Mouse (Mus musculus) intestine, embryonic 15.5 days (tissue): Measurements from ENCODE around the gene Pitx1. TPM values are rescaled to one million over a fixed set of nuclear protein-coding genes. Genes with fewer than 3 reads are reported as not detected.

Source experiments
- ATAC-seq: fragments of 200-750 bp; cut with Nextera tagmentation; 2 replicates; pipeline ENCODE4 v1.8.0; 2017; ENCODE audit warnings: moderate TSS enrichment, moderate library complexity
- H3K27ac ChIP-seq: fragments of 300-500 bp; sonication (generic); 2 replicates; pipeline ENCODE4 v1.5.1; 2015; ENCODE audit warnings: mild to moderate bottlenecking, inconsistent platforms
- H3K27me3 ChIP-seq: fragments of 300-500 bp; sonication (generic); replicated peaks from 2 replicates; pipeline ENCODE4 v1.6.1; 2015; ENCODE audit warnings: inconsistent platforms
- H3K36me3 ChIP-seq: fragments of 300-500 bp; sonication (generic); 2 replicates; pipeline ENCODE4 v1.6.1; 2015; ENCODE audit warnings: inconsistent platforms
- H3K4me1 ChIP-seq: fragments of 300-500 bp; sonication (generic); replicated peaks from 2 replicates; pipeline ENCODE4 v1.6.1; 2015; ENCODE audit warnings: inconsistent platforms
- H3K4me2 ChIP-seq: fragments of 300-500 bp; sonication (generic); replicated peaks from 2 replicates; pipeline ENCODE4 v1.6.1; 2015; ENCODE audit warnings: mild to moderate bottlenecking, inconsistent platforms
- H3K4me3 ChIP-seq: fragments of 300-500 bp; sonication (generic); replicated peaks from 2 replicates; pipeline ENCODE4 v1.5.1; 2015; ENCODE audit warnings: inconsistent platforms
- H3K9ac ChIP-seq: fragments of 300-500 bp; sonication (generic); 2 replicates; pipeline ENCODE4 v1.6.1; 2015; ENCODE audit warnings: inconsistent platforms
- H3K9me3 ChIP-seq: fragments of 300-500 bp; sonication (generic); 2 replicates; pipeline ENCODE4 v1.6.1; 2016; ENCODE audit warnings: inconsistent platforms
- WGBS: fragments of 180-500 bp; shearing (Covaris S2); methylation state at CpG from one replicate; pipeline ENCODE4 v1.1.7; 2015; 5-methylcytosine and 5-hydroxymethylcytosine counted together
- polyA plus RNA-seq: library from polyadenylated mRNA; unstranded; fragments of >200 nt; fragmentation: Nextera tagmentation; extraction: Ambion mirVana; gene quantifications from 2 replicates; pipeline ENCODE4 v1.2.1, GENCODE M21; 2015

The Pitx1 gene
- 15.2 and 18.4 TPM in 2 replicates for polyA plus RNA-seq

DNA sequence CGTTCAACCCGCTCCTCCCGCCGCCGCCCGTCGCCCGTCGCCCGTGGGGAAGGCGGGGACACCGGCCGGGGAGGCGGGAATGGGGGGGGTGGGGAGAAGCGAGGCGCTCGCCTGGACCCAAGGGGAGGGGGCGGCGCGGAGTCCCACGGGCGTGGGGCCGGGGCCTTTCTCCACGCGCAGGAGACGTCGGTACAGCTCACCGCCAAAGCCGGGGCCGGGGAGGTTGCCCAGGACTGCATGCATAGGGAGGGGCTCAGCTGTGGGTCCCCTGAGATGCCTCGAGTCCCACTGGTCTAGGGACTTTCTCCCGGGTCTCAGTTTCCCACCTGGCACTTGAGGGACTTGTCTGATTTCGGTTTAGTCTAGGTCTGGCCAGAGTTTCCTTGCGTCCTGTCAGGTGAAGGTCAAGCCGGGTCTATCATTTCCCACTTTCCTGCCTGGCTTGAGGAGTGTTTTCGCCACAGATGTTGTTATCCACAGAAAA lies at the start of gene Pitx1:
Gene Pitx1 (minus strand): TSS at position 51 of the 484 bp plus-strand sequence.
- H3K9ac ChIP-seq, result peak within 1 kb of the TSS; percentile 34

DNA sequence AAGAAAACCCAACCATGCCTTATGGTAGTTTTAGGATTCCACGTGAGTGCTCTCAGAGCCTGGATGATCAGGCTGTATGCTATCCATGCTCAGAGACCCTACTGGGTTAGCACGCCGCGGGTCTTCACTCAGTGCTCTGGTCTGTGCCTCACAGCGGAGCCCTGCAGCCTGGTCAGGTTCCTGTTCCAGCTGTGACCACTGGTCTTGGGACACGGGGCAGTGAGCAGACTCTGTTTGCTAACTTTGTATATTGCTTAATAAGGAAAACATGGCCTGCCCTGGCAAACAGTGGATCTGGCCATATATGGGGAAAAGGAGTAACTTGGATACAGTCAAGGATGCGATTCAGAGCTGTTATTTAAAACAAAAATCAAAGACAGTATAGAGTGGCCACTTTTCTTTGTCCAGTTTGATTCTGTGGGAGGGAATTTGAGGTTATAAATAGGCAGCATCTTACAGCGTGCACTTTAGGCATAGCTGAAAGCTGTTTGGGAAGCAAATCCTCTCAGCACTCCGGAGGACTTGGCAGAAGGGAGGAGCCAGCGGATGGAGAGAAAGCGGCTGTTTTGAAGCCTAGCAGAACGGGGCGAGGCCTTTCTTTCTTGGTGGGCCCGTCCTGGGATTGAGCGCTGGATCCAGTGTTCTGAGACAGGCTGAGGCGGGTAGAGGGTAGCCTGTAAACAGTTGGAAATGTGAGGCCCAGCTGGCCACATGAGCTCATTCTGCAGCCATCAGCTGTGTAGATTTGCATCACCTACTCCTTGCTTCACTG lies 45.6 kb upstream of the Pitx1 start:
- Histone ChIP-seq H3K9ac (no peak overlapping the region), H3K36me3 (no peaks in the 10 kb centered on the region), H3K4me2 (no peak overlapping the region), H3K9me3 (no peaks in the 10 kb centered on the region), H3K27ac (peak overlapping the region; percentile 49), H3K4me1 (peaks cover 4% of the 10 kb centered on the region), H3K27me3 (no peaks in the 10 kb centered on the region), H3K4me3 (no peak overlapping the region)
- ATAC-seq, result peak; percentile 41
- WGBS, result 49% methylated on average over 16 of the region's 16 CpGs

More for the DNA sequence above, at the start of gene Pitx1:
- Histone ChIP-seq H3K27ac (no peak within 1 kb of the TSS), H3K9me3 (no peaks in the 10 kb centered on the region), H3K36me3 (no peaks in the 10 kb centered on the region), H3K4me2 (peak within 1 kb of the TSS; percentile 64), H3K4me3 (peak within 1 kb of the TSS; percentile 29), H3K27me3 (peaks cover 92% of the 10 kb centered on the region), H3K4me1 (peaks cover 13% of the 10 kb centered on the region; the same call in 1 of the 2 replicates)
- 3% methylated on average over 36 of the region's 36 CpGs for WGBS
- ATAC-seq, result no peak

DNA sequence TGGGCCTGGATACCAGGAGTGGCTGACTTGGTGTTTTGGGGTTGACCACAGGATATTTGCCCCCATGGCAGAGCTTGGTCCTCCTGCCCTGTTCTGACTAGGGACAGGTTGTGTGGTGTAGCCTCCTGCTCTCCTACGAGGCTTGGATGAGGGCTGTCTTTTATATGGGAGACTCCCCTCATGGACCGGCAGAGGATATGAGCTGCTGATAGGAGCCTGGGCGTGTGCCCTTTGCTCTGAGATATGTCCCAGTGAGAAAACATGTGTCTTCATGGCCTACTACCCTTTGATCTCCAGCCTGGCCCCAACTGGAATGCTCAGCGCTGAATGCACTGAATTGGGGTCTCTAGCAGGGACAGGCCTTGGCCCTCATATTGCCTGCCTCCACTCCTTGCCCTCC lies 42.4 kb upstream of the Pitx1 start:
- ATAC-seq, result peak; percentile 69
- Histone ChIP-seq H3K9me3 (no peaks in the 10 kb centered on the region), H3K27me3 (no peaks in the 10 kb centered on the region), H3K9ac (no peak overlapping the region), H3K4me2 (no peak overlapping the region), H3K4me3 (no peak overlapping the region), H3K36me3 (no peaks in the 10 kb centered on the region), H3K4me1 (peaks cover 4% of the 10 kb centered on the region), H3K27ac (no peak overlapping the region)
- WGBS, result 66% methylated on average over 4 of the region's 4 CpGs

- H3K4me2 ChIP-seq, result no peak overlapping the region
- no peak for ATAC-seq
- WGBS, result 75% methylated on average over 7 of the region's 7 CpGs
- no peak overlapping the region for H3K27ac ChIP-seq
- no peaks in the 10 kb centered on the region for H3K9me3 ChIP-seq
- no peaks in the 10 kb centered on the region for H3K27me3 ChIP-seq
- H3K9ac ChIP-seq, result no peak overlapping the region
- H3K4me1 ChIP-seq, result peaks cover 7% of the 10 kb centered on the region; the same call in 1 of the 2 replicates
- H3K36me3 ChIP-seq, result no peaks in the 10 kb centered on the region
- H3K4me3 ChIP-seq, result no peak overlapping the region
Observed at GRCm38 (mm10) chr13:55871410-55871809, 35.4 kb upstream of the Pitx1 start.

- Histone ChIP-seq H3K9me3 (no peaks in the 10 kb centered on the region), H3K4me2 (no peak overlapping the region), H3K27me3 (no peaks in the 10 kb centered on the region), H3K9ac (no peak overlapping the region), H3K4me1 (peaks cover 7% of the 10 kb centered on the region; the same call in 1 of the 2 replicates), H3K4me3 (no peak overlapping the region), H3K36me3 (no peaks in the 10 kb centered on the region), H3K27ac (no peak overlapping the region)
- no peak for ATAC-seq
- WGBS, result 100% methylated on average over 1 of the region's 1 CpGs
Observed at GRCm38 (mm10) chr13:55870001-55870400, 34.0 kb upstream of the Pitx1 start.

DNA sequence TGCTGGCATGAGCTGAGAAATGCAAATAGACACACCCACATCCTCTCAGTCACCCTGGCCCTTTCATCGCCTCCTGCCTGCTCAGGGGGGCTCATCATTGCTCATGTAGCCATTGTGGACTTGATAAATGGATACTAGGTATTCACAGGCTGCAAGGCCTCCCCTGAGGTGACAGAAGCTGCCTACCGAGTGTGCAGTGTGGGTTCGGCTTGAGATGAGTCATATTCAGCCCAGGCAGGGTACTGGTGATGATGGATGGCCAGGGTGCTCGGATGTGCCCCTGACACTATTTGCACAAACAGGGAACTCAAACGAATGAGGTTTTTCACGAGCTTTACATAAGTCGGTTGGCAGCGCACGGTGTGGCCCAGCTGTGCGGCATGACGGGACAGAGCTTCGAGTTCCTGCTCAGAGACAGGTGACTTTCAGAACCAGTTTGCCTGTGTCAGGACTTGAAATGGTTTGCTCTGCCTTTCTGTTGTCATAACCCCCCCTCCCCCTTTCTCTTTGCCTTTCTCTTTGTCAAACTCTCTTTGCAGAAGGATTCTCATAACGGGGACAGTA lies 31.6 kb upstream of the Pitx1 start:
- ATAC-seq, result no peak
- no peaks in the 10 kb centered on the region for H3K27me3 ChIP-seq
- no peak overlapping the region for H3K27ac ChIP-seq
- peaks cover 7% of the 10 kb centered on the region; the same call in 1 of the 2 replicates for H3K4me1 ChIP-seq
- H3K4me2 ChIP-seq, result no peak overlapping the region
- H3K9me3 ChIP-seq, result no peaks in the 10 kb centered on the region
- WGBS, result 44% methylated on average over 13 of the region's 13 CpGs
- H3K9ac ChIP-seq, result no peak overlapping the region
- no peak overlapping the region for H3K4me3 ChIP-seq
- no peaks in the 10 kb centered on the region for H3K36me3 ChIP-seq

GRCm38 (mm10) chr13:55860483-55860882 lies 24.5 kb upstream of the Pitx1 start:
- H3K9ac ChIP-seq, result no peak overlapping the region
- 73% methylated on average over 10 of the region's 10 CpGs for WGBS
- peak; percentile 43; the same call in 1 of the 2 replicates for ATAC-seq
- no peak overlapping the region for H3K4me3 ChIP-seq
- H3K9me3 ChIP-seq, result no peaks in the 10 kb centered on the region
- no peaks in the 10 kb centered on the region for H3K36me3 ChIP-seq
- H3K27ac ChIP-seq, result no peak overlapping the region
- no peak overlapping the region for H3K4me2 ChIP-seq
- H3K4me1 ChIP-seq, result 0 out of 2 replicates have a peak, but pooled peaks cover 4% of the 10 kb centered on the region
- peaks cover 6% of the 10 kb centered on the region; the same call in 1 of the 2 replicates for H3K27me3 ChIP-seq

DNA sequence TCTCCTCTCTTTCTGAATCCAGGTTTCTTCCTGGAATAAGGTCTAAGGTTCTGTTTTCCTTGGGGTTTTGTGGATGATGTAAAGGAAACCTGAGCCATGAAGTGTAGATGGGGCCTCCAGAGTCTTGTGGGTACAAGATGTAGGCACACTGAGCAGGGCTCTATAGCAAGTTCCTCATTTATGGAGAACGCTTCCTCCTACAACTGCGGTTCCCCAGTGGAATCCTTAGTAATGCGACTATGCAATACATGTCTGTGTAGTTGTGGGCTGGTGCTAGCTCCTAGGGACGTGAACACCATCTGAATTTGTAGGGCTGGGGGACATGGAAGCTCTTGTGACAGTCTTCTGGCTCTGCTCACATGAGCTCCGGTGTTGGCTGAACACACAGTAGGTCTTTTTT lies 22.5 kb upstream of the Pitx1 start:
- no peak for ATAC-seq
- Histone ChIP-seq H3K36me3 (no peaks in the 10 kb centered on the region), H3K27ac (no peak overlapping the region), H3K27me3 (peaks cover 8% of the 10 kb centered on the region; the same call in 1 of the 2 replicates), H3K4me1 (0 out of 2 replicates have a peak, but pooled peaks cover 4% of the 10 kb centered on the region), H3K4me3 (no peak overlapping the region), H3K4me2 (no peak overlapping the region), H3K9ac (no peak overlapping the region), H3K9me3 (no peaks in the 10 kb centered on the region)
- WGBS, result 84% methylated on average over 5 of the region's 5 CpGs

DNA sequence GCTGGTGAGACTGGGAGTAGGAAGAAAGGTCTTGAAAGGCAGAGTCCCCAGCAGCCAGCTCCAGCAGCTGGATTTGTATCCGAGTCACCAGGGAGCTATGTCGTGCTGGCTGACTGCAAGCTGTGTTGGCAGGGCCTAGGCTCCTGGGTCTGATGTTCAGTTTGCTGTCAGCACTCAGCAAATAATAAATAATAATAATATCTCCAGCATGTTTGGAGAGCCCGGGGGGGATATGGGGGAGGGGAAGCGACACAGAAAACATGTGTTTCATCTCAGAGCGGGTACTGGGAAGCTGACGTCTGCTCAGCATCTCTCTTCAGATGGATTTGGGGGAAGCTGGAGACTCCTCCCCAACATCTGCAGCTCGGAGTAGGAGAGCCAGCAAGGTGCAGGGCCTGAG lies 19.8 kb upstream of the Pitx1 start:
- Histone ChIP-seq H3K9me3 (no peaks in the 10 kb centered on the region), H3K4me3 (no peak overlapping the region), H3K27me3 (peaks cover 12% of the 10 kb centered on the region; the same call in 1 of the 2 replicates), H3K9ac (no peak overlapping the region), H3K4me2 (no peak overlapping the region), H3K36me3 (no peaks in the 10 kb centered on the region), H3K4me1 (0 out of 2 replicates have a peak, but pooled peaks cover 4% of the 10 kb centered on the region), H3K27ac (no peak overlapping the region)
- 0 out of 2 replicates have a peak, but pooled peaks have one; percentile 36 for ATAC-seq
- 46% methylated on average over 7 of the region's 7 CpGs for WGBS

GRCm38 (mm10) chr13:55852205-55852604 lies 16.2 kb upstream of the Pitx1 start:
- Histone ChIP-seq H3K4me3 (no peak overlapping the region), H3K9ac (no peak overlapping the region), H3K4me1 (peaks cover 16% of the 10 kb centered on the region), H3K27ac (no peak overlapping the region), H3K9me3 (no peaks in the 10 kb centered on the region), H3K27me3 (peaks cover 7% of the 10 kb centered on the region; the same call in 1 of the 2 replicates), H3K4me2 (no peak overlapping the region), H3K36me3 (no peaks in the 10 kb centered on the region)
- ATAC-seq, result no peak
- WGBS, result 62% methylated on average over 3 of the region's 3 CpGs

DNA sequence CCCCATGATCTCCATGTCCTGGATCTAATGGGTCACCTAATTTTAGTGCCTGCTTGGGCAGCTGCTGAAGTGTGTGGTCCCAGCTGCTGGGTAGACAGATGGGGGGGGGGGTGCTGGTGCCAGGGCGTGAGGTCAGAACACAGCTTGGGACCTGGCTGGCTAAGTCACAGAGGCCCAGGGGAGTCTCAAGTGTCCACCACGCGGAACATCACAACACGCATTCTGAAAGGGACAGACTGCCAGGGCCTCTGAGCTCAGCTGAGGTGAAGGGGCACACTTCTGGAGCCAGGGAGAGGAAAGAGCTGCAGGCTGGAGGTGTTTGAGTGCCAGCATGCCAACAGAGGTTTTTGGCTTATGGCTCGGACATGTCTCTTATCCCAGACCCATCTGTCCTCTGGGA lies 14.7 kb upstream of the Pitx1 start:
- no peak for ATAC-seq
- 79% methylated on average over 5 of the region's 5 CpGs for WGBS
- no peak overlapping the region for H3K4me3 ChIP-seq
- no peaks in the 10 kb centered on the region for H3K36me3 ChIP-seq
- H3K27ac ChIP-seq, result no peak overlapping the region
- H3K9ac ChIP-seq, result no peak overlapping the region
- H3K4me1 ChIP-seq, result peaks cover 21% of the 10 kb centered on the region
- H3K4me2 ChIP-seq, result no peak overlapping the region
- no peaks in the 10 kb centered on the region for H3K9me3 ChIP-seq
- peaks cover 16% of the 10 kb centered on the region for H3K27me3 ChIP-seq

DNA sequence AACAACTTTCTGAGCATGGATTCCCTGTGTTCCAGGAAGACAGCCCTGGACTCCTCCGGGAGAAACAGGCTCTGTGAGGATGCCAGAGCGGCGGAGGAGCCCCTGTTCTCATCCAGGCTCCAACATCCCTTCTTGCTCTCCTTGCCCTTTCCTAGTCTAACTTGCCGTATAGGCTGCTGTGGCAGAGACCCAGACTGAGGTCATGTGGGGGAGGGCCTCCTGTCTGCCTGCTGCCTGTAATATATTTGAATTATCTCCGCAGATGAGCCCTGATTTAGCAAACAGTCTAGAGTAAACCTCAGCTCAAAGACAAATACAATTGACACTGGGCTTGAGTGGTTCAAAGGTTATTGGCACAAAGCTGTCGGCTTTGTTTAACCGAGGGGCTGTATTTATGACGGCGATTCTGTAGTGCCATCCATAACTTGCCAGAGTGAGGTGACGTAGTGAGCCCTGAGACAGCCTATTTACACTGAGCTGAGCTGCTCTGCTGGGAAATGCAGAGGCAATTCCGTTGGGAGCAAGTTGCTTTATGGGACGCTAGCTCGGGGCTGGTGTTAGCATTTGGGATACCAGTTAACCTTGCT lies 12.7 kb upstream of the Pitx1 start:
- WGBS, result 10% methylated on average over 13 of the region's 13 CpGs
- peaks cover 21% of the 10 kb centered on the region for H3K4me1 ChIP-seq
- ATAC-seq, result peak; percentile 80
- no peaks in the 10 kb centered on the region for H3K36me3 ChIP-seq
- H3K27me3 ChIP-seq, result peaks cover 17% of the 10 kb centered on the region
- no peak overlapping the region for H3K4me3 ChIP-seq
- no peak overlapping the region for H3K9ac ChIP-seq
- no peaks in the 10 kb centered on the region for H3K9me3 ChIP-seq
- H3K4me2 ChIP-seq, result peak overlapping the region; percentile 28
- H3K27ac ChIP-seq, result no peak overlapping the region
